Mouse (Mus musculus) neural tube, embryonic 15.5 days (tissue): ENCODE results near the gene Gm11099. TPM values are rescaled to one million over a fixed set of nuclear protein-coding genes. Genes with fewer than 3 reads are reported as not detected.

Experiments
- ATAC-seq: fragments of 200-750 bp; cut with Nextera tagmentation; 2 replicates; pipeline ENCODE4 v1.8.0; 2017; ENCODE audit warnings: mild to moderate bottlenecking, moderate TSS enrichment, moderate library complexity; ENCODE audit not compliant: low FRiP score
- H3K27ac ChIP-seq: fragments of 300-500 bp; sonication (generic); replicated peaks from 2 replicates; pipeline ENCODE4 v1.5.1; 2015; ENCODE audit warnings: mild to moderate bottlenecking, inconsistent platforms
- H3K27me3 ChIP-seq: fragments of 300-500 bp; sonication (generic); replicated peaks from 2 replicates; pipeline ENCODE4 v1.6.1; 2015; ENCODE audit warnings: inconsistent platforms
- H3K36me3 ChIP-seq: fragments of 300-500 bp; sonication (generic); 2 replicates; pipeline ENCODE4 v1.6.1; 2015; ENCODE audit warnings: inconsistent platforms
- H3K4me1 ChIP-seq: fragments of 300-500 bp; sonication (generic); 2 replicates; pipeline ENCODE4 v1.6.1; 2015; ENCODE audit warnings: inconsistent platforms
- H3K4me2 ChIP-seq: fragments of 300-500 bp; sonication (generic); 2 replicates; pipeline ENCODE4 v1.6.1; 2015; ENCODE audit warnings: inconsistent platforms, mild to moderate bottlenecking, moderate library complexity
- H3K4me3 ChIP-seq: fragments of 300-500 bp; sonication (generic); replicated peaks from 2 replicates; pipeline ENCODE4 v1.5.1; 2015; ENCODE audit warnings: mild to moderate bottlenecking, inconsistent platforms
- H3K9ac ChIP-seq: fragments of 300-500 bp; sonication (generic); replicated peaks from 2 replicates; pipeline ENCODE4 v1.6.1; 2015; ENCODE audit warnings: mild to moderate bottlenecking, inconsistent platforms
- H3K9me3 ChIP-seq: fragments of 300-500 bp; sonication (generic); replicated peaks from 2 replicates; pipeline ENCODE4 v1.6.1; 2016; ENCODE audit warnings: inconsistent platforms
- WGBS: fragments of 180-500 bp; shearing (Covaris S2); methylation state at CpG from one replicate; pipeline ENCODE4 v1.1.7; 2015; ENCODE audit warnings: mixed read lengths; 5-methylcytosine and 5-hydroxymethylcytosine counted together
- polyA plus RNA-seq: library from polyadenylated mRNA; unstranded; fragments of >200 nt; fragmentation: Nextera tagmentation; extraction: Ambion mirVana; gene quantifications from 2 replicates; pipeline ENCODE4 v1.2.1, GENCODE M21; 2015

Gene Gm11099
- polyA plus RNA-seq, result not detected in 2 replicates

DNA sequence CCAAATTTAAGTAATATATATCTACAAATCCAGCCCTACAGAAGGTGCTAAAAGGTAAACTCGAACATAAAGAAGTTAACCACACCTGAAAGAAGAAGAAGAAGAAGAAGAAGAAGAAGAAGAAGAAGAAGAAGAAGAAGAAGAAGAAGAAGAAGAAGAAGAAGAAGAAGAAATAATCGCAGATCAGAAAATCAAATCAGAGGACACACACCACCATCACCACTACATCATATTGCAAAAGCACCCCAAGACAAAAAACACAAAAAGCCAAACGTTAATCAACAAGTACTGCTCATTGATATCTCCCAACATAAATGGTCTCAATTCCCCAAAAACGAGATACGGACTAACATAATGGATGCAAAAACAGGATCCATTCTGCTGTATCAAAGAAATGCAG, at the start of gene Gm11099:
Gene Gm11099 (plus strand): TSS at position 301 of the 400 bp plus-strand sequence.
- WGBS, result 93% methylated on average over 5 of the region's 5 CpGs
- no peaks in the 10 kb centered on the region for H3K36me3 ChIP-seq

DNA sequence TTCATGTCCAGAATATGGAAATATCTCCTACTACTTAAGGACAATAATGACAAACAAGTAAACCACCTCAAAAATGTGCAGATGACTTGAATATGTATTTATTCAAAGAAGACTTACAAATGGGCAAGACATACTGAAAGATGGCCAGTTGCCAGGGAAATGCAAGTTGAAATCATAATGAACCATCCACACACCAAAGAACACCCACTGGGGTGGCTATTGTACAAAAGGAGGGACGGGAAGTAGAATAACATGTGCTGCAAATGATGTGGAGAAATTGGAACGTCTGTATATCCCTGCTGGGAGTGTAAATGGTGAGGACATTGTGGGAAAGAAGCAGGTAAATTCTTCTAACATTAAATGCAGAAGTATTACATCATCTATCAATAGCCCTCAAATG, 46.3 kb upstream of the Gm11099 start:
- no peaks in the 10 kb centered on the region for H3K36me3 ChIP-seq
- WGBS, result 34% methylated on average over 2 of the region's 2 CpGs
- no peak overlapping the region for H3K4me2 ChIP-seq
- H3K27me3 ChIP-seq, result no peaks in the 10 kb centered on the region
- no peak overlapping the region for H3K27ac ChIP-seq
- H3K9me3 ChIP-seq, result no peaks in the 10 kb centered on the region
- no peaks in the 10 kb centered on the region for H3K4me1 ChIP-seq
- H3K9ac ChIP-seq, result no peak overlapping the region
- no peak overlapping the region for H3K4me3 ChIP-seq
- ATAC-seq, result no peak

More for the DNA sequence above, at the start of gene Gm11099:
- Histone ChIP-seq H3K9ac (no peak within 1 kb of the TSS), H3K27me3 (no peaks in the 10 kb centered on the region), H3K4me2 (no peak within 1 kb of the TSS), H3K9me3 (no peaks in the 10 kb centered on the region), H3K4me1 (no peaks in the 10 kb centered on the region), H3K4me3 (no peak within 1 kb of the TSS), H3K27ac (no peak within 1 kb of the TSS)
- ATAC-seq, result no peak

DNA sequence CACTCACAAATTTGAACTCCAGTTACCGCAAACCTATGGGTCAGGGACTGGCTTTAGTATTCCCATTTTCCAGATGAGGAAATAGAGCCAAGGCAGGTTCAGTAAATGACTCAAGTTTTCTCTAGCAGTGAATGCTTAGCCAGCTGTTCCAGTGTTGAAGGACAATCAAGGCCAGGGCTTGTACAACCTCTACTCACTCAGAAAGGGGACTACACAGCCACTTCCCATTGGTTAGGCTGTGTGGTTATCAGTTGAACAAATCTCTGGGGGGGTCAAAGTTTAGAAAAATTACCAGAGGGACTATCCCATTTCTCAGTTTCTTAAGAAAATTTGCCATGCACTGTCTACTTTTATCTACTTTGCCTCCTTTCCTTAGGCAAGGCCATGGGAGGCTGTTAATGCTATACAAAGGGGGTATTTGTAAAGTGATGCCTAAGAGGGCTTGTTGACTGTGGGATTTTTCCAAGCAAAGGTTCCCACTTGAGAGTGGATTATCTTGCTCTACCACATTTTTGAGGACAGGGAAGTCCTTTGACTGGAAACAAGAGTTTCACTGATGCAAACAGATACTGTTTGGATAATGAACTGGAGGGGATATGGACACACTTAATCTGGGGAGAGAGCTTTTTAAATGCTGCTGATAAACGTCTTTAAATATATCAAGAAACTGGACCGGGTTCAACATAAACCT, 30.2 kb upstream of the Gm11099 start:
- Histone ChIP-seq H3K4me2 (no peak overlapping the region), H3K9ac (no peak overlapping the region), H3K9me3 (no peaks in the 10 kb centered on the region), H3K4me3 (no peak overlapping the region), H3K27ac (no peak overlapping the region), H3K36me3 (no peaks in the 10 kb centered on the region), H3K4me1 (peaks cover 4% of the 10 kb centered on the region; the same call in 1 of the 2 replicates), H3K27me3 (no peaks in the 10 kb centered on the region)
- 88% methylated on average over 3 of the region's 3 CpGs for WGBS
- ATAC-seq, result no peak

DNA sequence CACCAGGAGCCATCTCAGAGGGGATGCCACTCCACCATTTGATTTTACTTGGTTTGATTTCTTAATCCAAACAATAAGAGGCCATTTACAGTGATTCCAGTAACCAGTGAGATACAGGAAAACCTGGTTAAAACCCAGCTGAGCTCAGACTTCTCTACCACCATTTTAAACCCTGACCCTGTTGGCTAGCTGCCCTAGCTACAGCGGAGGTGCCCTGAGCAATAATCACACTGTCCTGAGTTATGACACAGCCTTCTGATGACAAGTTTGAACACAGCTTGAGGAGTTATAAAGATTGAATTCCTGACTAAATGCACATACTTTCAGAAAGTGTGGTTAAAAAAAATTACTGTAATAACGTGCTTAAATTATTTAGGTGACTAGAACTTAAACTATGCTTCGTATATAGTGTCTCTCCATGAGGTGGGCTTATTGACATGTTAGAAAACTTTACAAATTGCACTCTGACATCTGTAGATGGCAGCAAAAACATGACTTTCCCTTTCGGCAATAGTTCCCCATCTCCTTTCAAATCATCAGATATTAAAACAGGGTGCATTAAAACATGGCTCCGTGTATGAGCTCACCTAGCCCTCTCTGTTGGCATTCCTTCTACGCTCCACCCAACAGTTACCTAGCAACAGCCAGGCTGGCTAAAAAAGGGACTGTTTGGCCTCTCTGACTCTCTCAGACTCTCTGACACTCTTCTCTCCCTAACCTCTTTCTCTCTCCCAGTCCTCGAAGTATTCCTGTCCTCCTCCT, 29.1 kb upstream of the Gm11099 start:
- no peak overlapping the region for H3K4me3 ChIP-seq
- no peaks in the 10 kb centered on the region for H3K9me3 ChIP-seq
- no peak overlapping the region for H3K9ac ChIP-seq
- H3K4me1 ChIP-seq, result peaks cover 4% of the 10 kb centered on the region; the same call in 1 of the 2 replicates
- no peaks in the 10 kb centered on the region for H3K27me3 ChIP-seq
- peak; percentile 58; the same call in 1 of the 2 replicates for ATAC-seq
- no peaks in the 10 kb centered on the region for H3K36me3 ChIP-seq
- WGBS, result 65% methylated on average over 7 of the region's 7 CpGs
- H3K4me2 ChIP-seq, result no peak overlapping the region
- H3K27ac ChIP-seq, result no peak overlapping the region

DNA sequence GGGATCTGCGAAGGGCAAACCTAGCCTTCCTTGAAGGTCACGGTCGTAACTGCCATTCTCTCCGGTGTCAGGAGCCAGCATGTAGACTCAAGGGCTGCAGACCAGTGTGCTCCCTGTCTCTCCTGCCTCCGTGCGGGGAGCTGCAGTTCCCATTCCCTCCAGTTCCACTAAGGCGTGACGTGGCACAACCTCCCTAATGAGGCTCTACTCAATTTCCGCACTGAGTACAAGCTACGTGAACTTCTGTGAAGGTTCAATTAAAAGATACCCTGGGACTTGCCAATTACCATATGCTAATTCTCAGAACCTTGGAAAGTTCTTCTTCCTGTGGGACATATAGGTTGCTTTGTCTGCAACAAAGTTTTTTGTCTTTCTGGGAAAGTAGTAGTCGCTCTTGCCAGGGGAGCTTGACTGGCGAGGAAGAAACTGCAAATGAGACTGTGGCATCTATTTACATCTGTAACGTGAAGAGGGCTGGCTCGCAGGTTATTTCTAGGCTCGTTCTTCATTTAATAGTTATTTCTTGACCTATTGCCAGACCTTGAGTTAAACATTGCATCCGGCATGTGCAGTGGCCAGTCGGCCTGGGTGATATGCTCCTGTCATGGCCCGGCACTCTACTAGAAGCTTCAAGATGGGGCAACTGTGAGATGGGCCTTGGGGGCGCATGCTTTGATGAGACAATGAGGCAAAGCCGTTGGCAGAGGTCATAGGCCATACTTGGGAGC, 26.8 kb upstream of the Gm11099 start:
- no peaks in the 10 kb centered on the region for H3K9me3 ChIP-seq
- WGBS, result 90% methylated on average over 20 of the region's 20 CpGs
- H3K4me2 ChIP-seq, result no peak overlapping the region
- H3K4me1 ChIP-seq, result no peaks in the 10 kb centered on the region
- no peak overlapping the region for H3K4me3 ChIP-seq
- H3K27me3 ChIP-seq, result no peaks in the 10 kb centered on the region
- no peak for ATAC-seq
- H3K36me3 ChIP-seq, result no peaks in the 10 kb centered on the region
- H3K27ac ChIP-seq, result no peak overlapping the region
- H3K9ac ChIP-seq, result no peak overlapping the region

DNA sequence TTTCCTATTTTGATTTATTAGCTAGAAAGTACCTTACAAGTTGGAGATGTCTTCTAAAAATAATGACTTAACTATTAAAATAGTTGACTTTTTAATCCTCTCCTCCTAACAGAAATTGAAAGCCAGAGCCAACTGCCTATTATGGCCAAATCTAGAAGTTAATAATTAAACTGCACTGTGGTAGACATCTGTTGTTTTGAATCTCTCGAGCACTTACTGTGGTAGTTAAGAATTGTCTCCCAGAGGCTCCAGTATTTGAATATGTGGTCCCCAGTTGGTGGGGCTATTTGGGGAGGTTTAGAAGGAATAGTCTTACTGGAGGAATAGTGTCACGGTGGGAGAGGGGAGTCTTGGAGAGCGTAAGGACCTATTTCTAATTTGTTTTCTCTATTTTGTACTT, 18.2 kb upstream of the Gm11099 start:
- Histone ChIP-seq H3K36me3 (no peaks in the 10 kb centered on the region), H3K4me1 (no peaks in the 10 kb centered on the region), H3K27me3 (no peaks in the 10 kb centered on the region), H3K9ac (no peak overlapping the region), H3K9me3 (no peaks in the 10 kb centered on the region), H3K4me2 (no peak overlapping the region), H3K27ac (no peak overlapping the region), H3K4me3 (no peak overlapping the region)
- no peak for ATAC-seq
- WGBS, result 43% methylated on average over 3 of the region's 3 CpGs

DNA sequence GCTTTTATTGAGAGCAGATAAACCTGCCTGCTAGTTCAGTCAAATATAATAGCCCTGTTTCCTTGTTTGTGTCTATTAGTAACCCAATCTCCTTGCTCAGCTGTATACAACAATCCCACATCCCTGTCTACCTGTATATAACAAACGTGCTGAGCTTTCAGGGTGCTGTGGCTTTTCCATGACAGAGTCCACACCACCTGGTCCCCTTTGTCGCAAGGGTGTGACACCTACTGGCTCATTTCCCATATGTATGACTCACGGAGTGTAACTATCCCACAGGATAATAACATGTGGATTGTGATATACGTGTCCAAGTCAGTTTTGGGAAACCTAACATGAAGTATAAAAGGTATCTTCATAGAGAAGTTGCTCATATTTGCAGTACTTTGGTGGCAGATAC, 16.8 kb upstream of the Gm11099 start:
- WGBS, result 93% methylated on average over 4 of the region's 4 CpGs

DNA sequence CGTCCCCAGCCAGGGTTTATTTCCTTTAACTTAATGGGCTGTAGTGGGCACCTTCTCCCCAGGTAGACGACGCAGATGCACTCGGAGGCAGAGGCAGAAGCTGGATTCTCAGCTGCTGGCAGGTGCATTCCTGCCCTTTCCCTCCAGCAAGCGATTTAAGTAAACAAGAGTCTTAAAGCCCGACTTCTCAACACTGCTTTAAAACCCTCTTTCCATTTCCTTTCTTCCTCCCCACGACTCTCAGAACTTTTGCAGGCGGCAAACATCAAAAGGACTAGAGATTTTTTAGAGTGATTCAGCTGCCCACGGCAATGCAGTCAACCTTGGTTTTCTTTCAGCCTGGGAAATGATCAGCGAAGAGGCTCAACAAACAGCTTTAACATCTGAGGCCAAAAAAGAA, 14.7 kb upstream of the Gm11099 start:
- Histone ChIP-seq H3K9ac (no peak overlapping the region), H3K4me3 (no peak overlapping the region), H3K27me3 (no peaks in the 10 kb centered on the region), H3K27ac (no peak overlapping the region), H3K4me2 (no peak overlapping the region), H3K9me3 (no peaks in the 10 kb centered on the region), H3K4me1 (no peaks in the 10 kb centered on the region), H3K36me3 (no peaks in the 10 kb centered on the region)
- WGBS, result 36% methylated on average over 10 of the region's 10 CpGs
- ATAC-seq, result no peak

More for the DNA sequence above, 16.8 kb upstream of the Gm11099 start:
- Histone ChIP-seq H3K4me2 (no peak overlapping the region), H3K4me1 (no peaks in the 10 kb centered on the region), H3K4me3 (no peak overlapping the region), H3K27ac (no peak overlapping the region), H3K27me3 (no peaks in the 10 kb centered on the region), H3K9me3 (no peaks in the 10 kb centered on the region), H3K36me3 (no peaks in the 10 kb centered on the region), H3K9ac (no peak overlapping the region)
- ATAC-seq, result no peak

DNA sequence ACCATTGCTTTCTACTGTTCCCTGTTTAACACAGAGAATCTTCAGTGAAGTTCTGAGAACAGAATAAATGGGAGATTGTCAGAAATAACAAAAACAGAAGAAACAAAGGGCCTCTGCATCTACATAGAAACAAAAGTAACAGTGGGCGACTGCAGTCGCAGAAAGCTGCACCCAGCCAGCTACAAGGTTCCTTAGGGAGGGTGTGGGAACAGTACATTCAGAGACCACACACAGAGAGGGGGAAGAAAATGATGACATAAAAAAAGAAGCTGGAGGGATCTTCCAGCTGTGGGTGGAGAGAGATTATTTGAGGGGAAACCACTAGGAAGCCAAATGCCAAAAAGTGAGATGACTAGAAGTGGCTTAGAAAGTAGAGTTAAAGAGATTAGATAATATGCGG, 20.6 kb downstream of the Gm11099 start:
- H3K36me3 ChIP-seq, result no peaks in the 10 kb centered on the region
- no peak for ATAC-seq
- no peak overlapping the region for H3K9ac ChIP-seq
- H3K4me3 ChIP-seq, result no peak overlapping the region
- no peak overlapping the region for H3K4me2 ChIP-seq
- H3K9me3 ChIP-seq, result no peaks in the 10 kb centered on the region
- H3K27ac ChIP-seq, result no peak overlapping the region
- WGBS, result 43% methylated on average over 3 of the region's 3 CpGs
- no peaks in the 10 kb centered on the region for H3K27me3 ChIP-seq
- no peaks in the 10 kb centered on the region for H3K4me1 ChIP-seq

DNA sequence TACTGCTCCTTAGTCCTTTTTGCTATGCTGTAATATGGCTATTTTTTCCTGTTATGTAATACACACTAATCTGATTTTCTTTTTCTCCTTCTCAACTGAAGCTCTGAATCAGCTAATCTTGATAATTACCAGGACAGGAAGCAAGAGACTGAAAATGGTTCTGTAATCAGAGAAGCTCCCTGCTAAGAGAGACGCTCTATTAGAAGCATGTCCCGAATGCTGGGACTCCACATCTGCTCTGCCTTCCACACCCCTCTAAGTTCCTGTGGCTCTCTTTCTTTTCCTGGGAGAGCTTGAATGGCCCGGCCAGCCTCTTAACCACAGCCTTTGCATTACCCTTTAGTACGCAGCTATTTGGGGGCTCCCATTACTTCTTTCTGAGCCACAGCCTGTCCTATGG, 45.8 kb downstream of the Gm11099 start:
- Histone ChIP-seq H3K9ac (no peak overlapping the region), H3K4me2 (no peak overlapping the region), H3K4me1 (no peaks in the 10 kb centered on the region), H3K27ac (no peak overlapping the region), H3K4me3 (no peak overlapping the region), H3K9me3 (no peaks in the 10 kb centered on the region), H3K36me3 (no peaks in the 10 kb centered on the region), H3K27me3 (no peaks in the 10 kb centered on the region)
- ATAC-seq, result no peak
- WGBS, result 62% methylated on average over 4 of the region's 4 CpGs

DNA sequence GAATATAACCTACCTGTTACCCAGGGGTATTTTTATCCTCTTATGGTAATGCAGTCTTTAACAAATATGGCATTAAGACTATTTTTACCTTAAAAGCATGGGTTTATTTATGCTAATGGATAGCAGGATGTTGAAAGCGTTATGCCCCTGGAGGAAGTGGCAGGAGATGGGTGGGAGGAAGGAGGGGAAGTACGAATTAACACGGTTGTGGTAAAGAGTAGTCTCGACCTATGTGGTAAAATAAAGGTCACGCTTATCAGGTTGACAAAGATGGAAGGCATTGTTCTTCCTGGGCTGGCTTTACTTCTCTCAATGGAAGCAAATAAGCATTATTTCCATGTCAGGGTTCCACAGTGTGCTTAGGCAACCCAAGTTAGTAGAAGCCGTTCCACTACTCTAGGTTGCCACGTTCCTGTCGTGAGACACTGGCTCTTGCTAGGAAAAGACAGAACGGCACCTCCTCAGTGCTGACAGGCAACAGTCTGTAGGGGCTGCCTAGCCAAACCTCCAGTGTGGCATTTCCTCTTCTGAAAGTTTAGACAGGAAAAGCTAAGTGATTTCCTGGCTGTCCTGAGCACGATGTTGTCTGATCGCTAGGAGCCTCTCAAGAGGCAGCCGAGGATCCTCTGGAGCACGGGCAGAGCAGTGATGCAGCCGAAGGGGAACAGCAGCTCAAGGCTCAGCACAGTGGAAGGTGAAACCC, 47.7 kb downstream of the Gm11099 start:
- no peaks in the 10 kb centered on the region for H3K27me3 ChIP-seq
- H3K4me2 ChIP-seq, result no peak overlapping the region
- H3K4me3 ChIP-seq, result no peak overlapping the region
- 37% methylated on average over 14 of the region's 14 CpGs for WGBS
- H3K36me3 ChIP-seq, result no peaks in the 10 kb centered on the region
- no peaks in the 10 kb centered on the region for H3K4me1 ChIP-seq
- no peak overlapping the region for H3K27ac ChIP-seq
- ATAC-seq, result no peak
- no peak overlapping the region for H3K9ac ChIP-seq
- no peaks in the 10 kb centered on the region for H3K9me3 ChIP-seq
